Mouse (Mus musculus) forebrain, embryonic 12.5 days (tissue): Measurements from ENCODE around the gene Satb1. TPM values are rescaled to one million over a fixed set of nuclear protein-coding genes. Genes with fewer than 3 reads are reported as not detected.

ENCODE experiments used
- ATAC-seq: fragments of 200-750 bp; cut with Nextera tagmentation; 2 replicates; pipeline ENCODE4 v1.8.0; 2017; ENCODE audit warnings: moderate TSS enrichment; ENCODE audit not compliant: low FRiP score
- H3K27ac ChIP-seq: fragments of 300-500 bp; sonication (generic); 2 replicates; pipeline ENCODE4 v1.5.1; 2016; ENCODE audit warnings: mild to moderate bottlenecking
- H3K27me3 ChIP-seq: fragments of 300-500 bp; sonication (generic); 2 replicates; pipeline ENCODE4 v1.6.1; 2016; ENCODE audit warnings: mild to moderate bottlenecking
- H3K36me3 ChIP-seq: fragments of 300-500 bp; sonication (generic); replicated peaks from 2 replicates; pipeline ENCODE4 v1.6.1; 2016; ENCODE audit warnings: mild to moderate bottlenecking
- H3K4me1 ChIP-seq: fragments of 300-500 bp; sonication (generic); 2 replicates; pipeline ENCODE4 v1.6.1; 2016
- H3K4me2 ChIP-seq: fragments of 300-500 bp; sonication (generic); 2 replicates; pipeline ENCODE4 v1.6.1; 2016; ENCODE audit warnings: mild to moderate bottlenecking, moderate library complexity
- H3K4me3 ChIP-seq: fragments of 300-500 bp; sonication (generic); replicated peaks from 2 replicates; pipeline ENCODE4 v1.5.1; 2016; ENCODE audit warnings: mild to moderate bottlenecking
- H3K9ac ChIP-seq: fragments of 300-500 bp; sonication (generic); 2 replicates; pipeline ENCODE4 v1.6.1; 2016; ENCODE audit warnings: mild to moderate bottlenecking
- H3K9me3 ChIP-seq: fragments of 300-500 bp; sonication (generic); 2 replicates; pipeline ENCODE4 v1.6.1; 2016
- WGBS: fragments of 180-500 bp; shearing (Covaris S2); methylation state at CpG from one replicate; pipeline ENCODE4 v1.1.7; 2016; 5-methylcytosine and 5-hydroxymethylcytosine counted together
- polyA plus RNA-seq: library from polyadenylated mRNA; unstranded; fragments of >200 nt; fragmentation: Nextera tagmentation; extraction: Ambion mirVana; gene quantifications from 2 replicates; pipeline ENCODE4 v1.2.1, GENCODE M21; 2016

The Satb1 gene
- polyA plus RNA-seq, 1 experiment from 2014 or later, result 37.9 TPM

GRCm38 (mm10) chr17:51789098-51789497 is 44.0 kb downstream of the Satb1 start:
- Histone ChIP-seq H3K4me2 (no peak overlapping the region), H3K9ac (no peak overlapping the region), H3K27ac (no peak overlapping the region), H3K36me3 (0 out of 2 replicates have a peak, but pooled peaks cover 11% of the 10 kb centered on the region), H3K4me3 (no peak overlapping the region), H3K27me3 (no peaks in the 10 kb centered on the region), H3K9me3 (no peaks in the 10 kb centered on the region), H3K4me1 (peaks cover 17% of the 10 kb centered on the region)
- WGBS, result 91% methylated on average over 4 of the region's 4 CpGs
- ATAC-seq, result no peak

GRCm38 (mm10) chr17:51787955-51788354 is 45.1 kb downstream of the Satb1 start:
- no peak overlapping the region for H3K9ac ChIP-seq
- peaks cover 17% of the 10 kb centered on the region for H3K4me1 ChIP-seq
- no peaks in the 10 kb centered on the region for H3K27me3 ChIP-seq
- peaks cover 14% of the 10 kb centered on the region for H3K36me3 ChIP-seq
- H3K4me3 ChIP-seq, result no peak overlapping the region
- no peak for ATAC-seq
- H3K9me3 ChIP-seq, result no peaks in the 10 kb centered on the region
- H3K4me2 ChIP-seq, result no peak overlapping the region
- WGBS, result 91% methylated on average over 2 of the region's 2 CpGs
- no peak overlapping the region for H3K27ac ChIP-seq

GRCm38 (mm10) chr17:51786050-51786449 is 47.0 kb downstream of the Satb1 start:
- no peak for ATAC-seq
- WGBS, result 86% methylated on average over 2 of the region's 2 CpGs
- no peak overlapping the region for H3K27ac ChIP-seq
- H3K4me1 ChIP-seq, result peaks cover 17% of the 10 kb centered on the region
- no peaks in the 10 kb centered on the region for H3K27me3 ChIP-seq
- no peak overlapping the region for H3K4me2 ChIP-seq
- H3K36me3 ChIP-seq, result peaks cover 25% of the 10 kb centered on the region
- no peaks in the 10 kb centered on the region for H3K9me3 ChIP-seq
- no peak overlapping the region for H3K9ac ChIP-seq
- H3K4me3 ChIP-seq, result no peak overlapping the region

DNA sequence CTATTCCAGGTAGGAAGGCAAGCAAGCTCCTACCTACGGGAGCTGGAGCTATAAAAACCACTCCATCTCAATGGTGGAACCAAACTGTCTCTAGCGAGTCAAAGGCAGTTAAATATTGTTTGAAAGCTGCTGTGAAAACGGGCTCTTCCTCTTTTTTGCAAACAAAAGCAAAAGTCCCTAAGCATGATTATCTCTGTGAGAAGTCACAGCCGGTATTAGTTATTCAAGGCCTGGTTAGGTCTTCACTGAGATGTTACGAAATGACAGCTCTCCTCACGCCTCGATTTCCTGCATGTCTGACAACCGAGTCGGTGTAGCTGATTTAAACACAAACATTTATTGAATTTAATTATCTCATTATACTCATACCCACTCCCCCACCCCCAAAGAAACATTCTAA is 48.2 kb downstream of the Satb1 start:
- Histone ChIP-seq H3K36me3 (peaks cover 25% of the 10 kb centered on the region), H3K9ac (no peak overlapping the region), H3K27me3 (no peaks in the 10 kb centered on the region), H3K4me3 (no peak overlapping the region), H3K4me2 (no peak overlapping the region), H3K9me3 (no peaks in the 10 kb centered on the region), H3K4me1 (peaks cover 8% of the 10 kb centered on the region; the same call in 1 of the 2 replicates), H3K27ac (no peak overlapping the region)
- WGBS, result 88% methylated on average over 9 of the region's 9 CpGs
- ATAC-seq, result no peak

DNA sequence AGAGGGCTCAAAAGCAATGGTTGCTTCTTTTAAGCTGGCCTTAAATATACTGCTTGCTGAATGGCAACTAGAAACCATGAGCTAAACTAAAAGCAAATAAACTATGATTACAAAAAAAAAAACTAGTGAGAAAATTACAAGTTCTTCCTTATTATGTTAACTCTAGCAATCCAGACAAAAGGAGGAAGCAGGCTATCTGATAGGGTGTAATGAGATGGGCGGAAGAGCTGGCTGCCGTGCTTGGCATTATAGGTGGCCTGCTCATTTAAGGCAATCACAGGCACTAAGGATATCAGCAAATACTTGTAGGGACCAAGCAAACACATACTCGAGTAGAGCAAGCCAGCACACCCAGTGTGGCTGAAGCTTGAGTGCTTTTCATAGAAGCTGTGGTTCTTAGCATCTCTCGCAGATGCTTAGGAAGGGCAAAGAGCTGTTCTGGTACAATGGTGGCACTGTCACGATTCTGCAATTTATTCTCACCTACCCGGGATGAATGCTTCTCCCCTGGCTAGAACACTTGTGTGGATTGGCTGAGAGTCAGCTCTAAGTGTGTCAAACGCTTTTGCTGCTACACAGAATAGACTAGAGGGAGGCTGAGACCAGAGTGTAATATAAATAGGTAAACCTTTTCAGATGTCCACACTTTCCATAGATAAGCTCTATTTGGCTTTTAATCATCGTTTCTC is 49.4 kb downstream of the Satb1 start:
- Histone ChIP-seq H3K27ac (no peak overlapping the region), H3K36me3 (peaks cover 25% of the 10 kb centered on the region), H3K27me3 (no peaks in the 10 kb centered on the region), H3K4me3 (no peak overlapping the region), H3K4me2 (no peak overlapping the region), H3K9me3 (no peaks in the 10 kb centered on the region), H3K4me1 (no peaks in the 10 kb centered on the region), H3K9ac (no peak overlapping the region)
- 90% methylated on average over 8 of the region's 8 CpGs for WGBS
- ATAC-seq, result no peak

- peaks cover 23% of the 10 kb centered on the region for H3K36me3 ChIP-seq
- H3K4me2 ChIP-seq, result no peak overlapping the region
- H3K9ac ChIP-seq, result no peak overlapping the region
- no peak for ATAC-seq
- WGBS, result 92% methylated on average over 11 of the region's 11 CpGs
- H3K4me3 ChIP-seq, result no peak overlapping the region
- H3K27ac ChIP-seq, result no peak overlapping the region
- no peaks in the 10 kb centered on the region for H3K9me3 ChIP-seq
- peaks cover 10% of the 10 kb centered on the region for H3K4me1 ChIP-seq
- no peaks in the 10 kb centered on the region for H3K27me3 ChIP-seq
Measured at GRCm38 (mm10) chr17:51780036-51780435, 53.1 kb downstream of the Satb1 start.

DNA sequence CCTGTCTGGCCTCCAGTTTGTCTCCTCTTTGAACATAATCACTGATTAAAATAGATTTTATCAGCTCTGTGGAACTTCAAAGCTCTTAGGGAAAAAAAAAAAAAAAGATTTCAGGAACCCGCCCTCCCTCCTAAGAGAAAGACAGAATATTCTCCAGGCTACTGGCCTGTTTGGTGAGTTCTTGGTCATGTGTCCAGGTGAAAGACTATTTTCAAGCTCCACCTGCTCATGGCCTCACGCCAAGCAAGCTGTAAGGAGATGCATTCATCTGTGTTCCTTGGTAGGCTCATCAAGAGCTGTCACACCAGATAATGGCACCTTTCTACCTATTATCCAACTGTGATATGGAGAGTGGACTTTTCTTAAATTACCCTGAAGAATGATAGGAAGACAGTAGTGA is 54.1 kb downstream of the Satb1 start:
- no peak overlapping the region for H3K9ac ChIP-seq
- ATAC-seq, result no peak
- no peak overlapping the region for H3K4me3 ChIP-seq
- H3K4me1 ChIP-seq, result peaks cover 11% of the 10 kb centered on the region
- no peak overlapping the region for H3K27ac ChIP-seq
- H3K9me3 ChIP-seq, result no peaks in the 10 kb centered on the region
- no peak overlapping the region for H3K4me2 ChIP-seq
- WGBS, result 72% methylated on average over 2 of the region's 2 CpGs
- H3K36me3 ChIP-seq, result peaks cover 20% of the 10 kb centered on the region
- no peaks in the 10 kb centered on the region for H3K27me3 ChIP-seq

GRCm38 (mm10) chr17:51777813-51778212 is 55.3 kb downstream of the Satb1 start:
- peaks cover 11% of the 10 kb centered on the region for H3K4me1 ChIP-seq
- no peak for ATAC-seq
- no peak overlapping the region for H3K27ac ChIP-seq
- H3K36me3 ChIP-seq, result peaks cover 19% of the 10 kb centered on the region
- 90% methylated on average over 1 of the region's 1 CpGs for WGBS
- no peak overlapping the region for H3K4me3 ChIP-seq
- no peak overlapping the region for H3K4me2 ChIP-seq
- H3K27me3 ChIP-seq, result no peaks in the 10 kb centered on the region
- H3K9ac ChIP-seq, result no peak overlapping the region
- no peaks in the 10 kb centered on the region for H3K9me3 ChIP-seq

DNA sequence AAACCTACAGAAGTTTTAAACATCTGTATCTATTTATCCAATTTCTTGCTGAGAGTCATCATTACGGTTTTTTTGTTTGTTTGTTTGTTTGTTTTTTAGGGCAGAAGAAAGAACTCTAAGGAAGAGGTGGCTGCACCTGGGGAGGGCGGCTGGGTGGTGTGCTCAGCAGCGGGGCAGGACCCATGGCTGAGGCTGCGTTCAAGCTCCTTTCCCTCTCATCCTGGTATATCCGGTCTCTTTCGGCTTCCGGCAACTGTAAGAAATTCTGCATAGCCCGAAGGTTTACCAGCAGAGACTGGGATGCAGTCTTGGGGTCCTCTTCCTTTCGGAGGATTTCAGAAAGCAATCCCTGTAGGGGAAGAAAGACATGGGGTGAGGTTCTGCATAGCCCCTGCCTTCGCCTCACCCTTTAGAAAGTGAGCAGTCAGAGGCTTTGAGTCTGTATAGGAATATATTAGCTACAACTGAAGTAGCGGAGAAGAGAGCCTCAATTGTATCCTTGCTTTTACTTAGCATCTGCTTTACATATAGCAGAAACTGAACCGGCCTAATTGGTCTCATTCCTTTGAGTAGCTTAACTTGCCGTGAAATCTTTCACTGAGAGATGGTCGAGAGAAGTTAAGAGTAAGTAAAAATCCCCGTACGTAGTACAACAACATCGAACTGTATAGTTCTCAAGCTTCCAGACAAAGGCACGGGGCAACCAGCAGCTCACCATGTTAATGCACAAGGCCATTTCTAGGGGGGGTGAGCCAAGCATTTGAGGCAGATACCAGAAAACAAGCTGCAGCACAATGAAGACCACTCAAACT is 57.8 kb downstream of the Satb1 start:
- 56% methylated on average over 18 of the region's 18 CpGs for WGBS

DNA sequence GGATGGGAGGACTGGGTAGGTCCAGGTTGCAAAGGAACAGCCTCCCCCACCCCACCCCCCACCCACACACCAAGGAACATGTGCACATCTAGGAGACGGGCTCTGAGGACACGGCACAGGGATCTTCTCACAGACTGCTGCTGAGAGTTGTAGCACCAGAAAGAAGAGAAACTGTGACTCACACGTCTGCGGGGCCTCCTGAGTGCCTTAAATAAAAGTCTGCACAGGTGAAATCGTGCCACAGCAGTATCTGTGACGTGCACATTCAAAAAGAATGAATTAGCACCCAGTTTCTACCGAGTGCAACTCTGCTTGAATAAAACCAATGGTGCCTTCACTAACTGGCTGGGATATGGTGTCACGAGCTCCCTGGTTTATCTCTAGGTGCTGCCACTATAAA is 69.5 kb downstream of the Satb1 start:
- H3K27ac ChIP-seq, result no peak overlapping the region
- no peak for ATAC-seq

More for the DNA sequence above, 57.8 kb downstream of the Satb1 start:
- 0 out of 2 replicates have a peak overlapping the region, but pooled peaks have one; percentile 8 for H3K27ac ChIP-seq
- H3K36me3 ChIP-seq, result peaks cover 21% of the 10 kb centered on the region
- H3K9me3 ChIP-seq, result no peaks in the 10 kb centered on the region
- H3K4me1 ChIP-seq, result peaks cover 11% of the 10 kb centered on the region
- H3K9ac ChIP-seq, result no peak overlapping the region
- no peak overlapping the region for H3K4me3 ChIP-seq
- no peaks in the 10 kb centered on the region for H3K27me3 ChIP-seq
- peak overlapping the region; percentile 8; the same call in 1 of the 2 replicates for H3K4me2 ChIP-seq
- ATAC-seq, result peak; percentile 75

GRCm38 (mm10) chr17:51762503-51762902 is 70.6 kb downstream of the Satb1 start:
- Histone ChIP-seq H3K27me3 (no peaks in the 10 kb centered on the region), H3K9ac (no peak overlapping the region), H3K27ac (no peak overlapping the region), H3K4me2 (no peak overlapping the region), H3K36me3 (peaks cover 9% of the 10 kb centered on the region; the same call in 1 of the 2 replicates), H3K9me3 (no peaks in the 10 kb centered on the region), H3K4me3 (no peak overlapping the region), H3K4me1 (peaks cover 11% of the 10 kb centered on the region)
- ATAC-seq, result no peak
- 83% methylated on average over 7 of the region's 7 CpGs for WGBS

More for the DNA sequence above, 69.5 kb downstream of the Satb1 start:
- Histone ChIP-seq H3K4me2 (no peak overlapping the region), H3K36me3 (peaks cover 11% of the 10 kb centered on the region; the same call in 1 of the 2 replicates), H3K4me1 (peaks cover 11% of the 10 kb centered on the region), H3K27me3 (no peaks in the 10 kb centered on the region), H3K9me3 (no peaks in the 10 kb centered on the region), H3K4me3 (no peak overlapping the region), H3K9ac (no peak overlapping the region)
- 85% methylated on average over 8 of the region's 8 CpGs for WGBS

DNA sequence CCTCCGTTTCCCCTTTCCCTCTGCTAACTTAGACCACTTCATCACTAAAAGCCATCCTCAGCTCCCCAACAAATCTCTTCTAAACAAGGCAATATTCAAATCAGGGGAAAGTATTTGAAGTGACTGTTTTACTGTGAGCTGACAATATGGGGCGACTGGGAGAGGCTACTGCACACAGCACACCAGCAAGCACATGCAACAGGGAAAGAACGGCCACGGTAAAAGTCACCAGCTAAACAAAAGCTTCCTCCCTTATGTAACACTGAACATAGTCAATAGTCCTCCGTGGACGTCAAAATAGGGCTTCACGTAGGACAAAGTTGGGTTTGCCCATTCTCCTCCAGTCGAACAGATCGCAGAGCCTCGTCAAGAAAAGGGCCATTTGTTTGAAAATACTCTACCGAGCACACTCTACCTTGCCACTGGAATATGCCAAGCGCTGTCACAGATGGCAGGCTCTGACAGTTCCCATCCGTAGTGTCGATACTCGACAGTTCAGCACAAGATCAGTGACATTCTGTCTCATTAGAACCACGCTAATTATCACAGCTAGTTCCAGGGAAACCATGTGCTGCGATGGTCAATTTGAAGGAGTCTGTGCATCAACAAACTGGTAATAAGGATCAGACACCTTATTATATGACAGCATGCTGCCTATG is 72.0 kb downstream of the Satb1 start:
- WGBS, result 59% methylated on average over 17 of the region's 17 CpGs
- H3K27ac ChIP-seq, result peak overlapping the region; percentile 66; the same call in 1 of the 2 replicates
- H3K36me3 ChIP-seq, result peaks cover 8% of the 10 kb centered on the region; the same call in 1 of the 2 replicates
- ATAC-seq, result peak; percentile 70
- H3K4me3 ChIP-seq, result no peak overlapping the region
- no peaks in the 10 kb centered on the region for H3K9me3 ChIP-seq
- 0 out of 2 replicates have a peak overlapping the region, but pooled peaks have one; percentile 2 for H3K4me2 ChIP-seq
- H3K27me3 ChIP-seq, result no peaks in the 10 kb centered on the region
- no peak overlapping the region for H3K9ac ChIP-seq
- peaks cover 11% of the 10 kb centered on the region for H3K4me1 ChIP-seq
